Mouse (Mus musculus) midbrain, embryonic 11.5 days (tissue): ENCODE data around the gene Serinc4. TPM values are rescaled to one million over a fixed set of nuclear protein-coding genes. Genes with fewer than 3 reads are reported as not detected.
"Not testable (repeated sequence)": the region's sequence is repeated elsewhere in the genome, so short reads cannot be mapped to it uniquely, and the experiment has no call there.

Experiments used
- ATAC-seq: fragments of 200-750 bp; cut with Nextera tagmentation; 2 replicates; pipeline ENCODE4 v1.8.0; 2017; ENCODE audit warnings: moderate TSS enrichment, moderate library complexity; ENCODE audit not compliant: low FRiP score
- DNase-seq: peaks from one replicate; pipeline ENCODE4 v3.0.0; 2015; ENCODE audit warnings: low spot score; ENCODE audit errors: missing footprints
- H3K27ac ChIP-seq: fragments of 300-500 bp; sonication (generic); 2 replicates; pipeline ENCODE4 v1.5.1; 2014; ENCODE audit warnings: low read depth, low read length
- H3K27me3 ChIP-seq: fragments of 300-500 bp; sonication (generic); 2 replicates; pipeline ENCODE4 v1.6.1; 2014; ENCODE audit warnings: mild to moderate bottlenecking, low read length, moderate library complexity, mixed read lengths; ENCODE audit not compliant: control insufficient read depth, insufficient read depth
- H3K36me3 ChIP-seq: fragments of 300-500 bp; sonication (generic); 2 replicates; pipeline ENCODE4 v1.6.1; 2014; ENCODE audit warnings: mild to moderate bottlenecking, low read length, moderate library complexity, mixed read lengths; ENCODE audit not compliant: control insufficient read depth, insufficient read depth
- H3K4me1 ChIP-seq: fragments of 300-500 bp; sonication (generic); 2 replicates; pipeline ENCODE4 v1.6.1; 2014; ENCODE audit warnings: low read length; ENCODE audit not compliant: control insufficient read depth, insufficient read depth
- H3K4me2 ChIP-seq: fragments of 300-500 bp; sonication (generic); 2 replicates; pipeline ENCODE4 v1.6.1; 2014; ENCODE audit warnings: mild to moderate bottlenecking, moderate library complexity
- H3K4me3 ChIP-seq: fragments of 300-500 bp; sonication (generic); 2 replicates; pipeline ENCODE4 v1.5.1; 2014; ENCODE audit warnings: low read depth, low read length
- H3K9ac ChIP-seq: fragments of 300-500 bp; sonication (generic); 2 replicates; pipeline ENCODE4 v1.6.1; 2014; ENCODE audit warnings: low read length
- H3K9me3 ChIP-seq: fragments of 300-500 bp; sonication (generic); 2 replicates; pipeline ENCODE4 v1.6.1; 2016; ENCODE audit warnings: low read length; ENCODE audit not compliant: control insufficient read depth
- WGBS: fragments of 180-500 bp; shearing (Covaris S2); extraction: QIAGEN DNeasy Blood & Tissue Kit; methylation state at CpG from one replicate; pipeline ENCODE4 v1.1.7; 2014; 5-methylcytosine and 5-hydroxymethylcytosine counted together
- polyA plus RNA-seq: library from polyadenylated mRNA; unstranded; fragments of >200 nt; fragmentation: Nextera tagmentation; extraction: Ambion mirVana; gene quantifications from 2 replicates; pipeline ENCODE4 v1.2.1, GENCODE M21; 2014

Serinc4 gene
- polyA plus RNA-seq, 1 experiment from 2014 or later = 0.48 TPM

GRCm38 (mm10) chr2:121473301-121474179 is 17.0 kb upstream of the Serinc4 start, which contains the start of gene Mfap1b:
Gene Mfap1b (minus strand): TSS chr2:121474067.
- H3K27me3 ChIP-seq, H3K4me1 ChIP-seq, H3K9me3 ChIP-seq, H3K27ac ChIP-seq, H3K36me3 ChIP-seq: not testable (repeated sequence)
- Histone ChIP-seq H3K9ac (peak within 1 kb of the TSS; percentile 56), H3K4me3 (peak within 1 kb of the TSS; percentile 57), H3K4me2 (peak within 1 kb of the TSS; percentile 64)
- 6% methylated on average over 38 of the region's 41 CpGs for WGBS
- ATAC-seq (peak; percentile 93), DNase-seq (peak; percentile 97)

- H3K4me2 ChIP-seq, H3K36me3 ChIP-seq, H3K27me3 ChIP-seq, H3K9me3 ChIP-seq, H3K4me3 ChIP-seq, H3K27ac ChIP-seq, H3K4me1 ChIP-seq, DNase-seq, H3K9ac ChIP-seq, ATAC-seq: not testable (repeated sequence)
- 100% methylated on average over 3 of the region's 3 CpGs for WGBS
Observed at GRCm38 (mm10) chr2:121472783-121473182, 16.2 kb upstream of the Serinc4 start.

- not testable (repeated sequence) for H3K27ac ChIP-seq, H3K36me3 ChIP-seq, H3K4me2 ChIP-seq, DNase-seq, H3K9me3 ChIP-seq, H3K4me1 ChIP-seq, H3K9ac ChIP-seq, H3K27me3 ChIP-seq, ATAC-seq, H3K4me3 ChIP-seq
- WGBS = 67% methylated on average over 1 of the region's 6 CpGs
Observed at GRCm38 (mm10) chr2:121468982-121469381, 12.4 kb upstream of the Serinc4 start.

- no peaks in the 10 kb centered on the region for H3K9me3 ChIP-seq
- WGBS = 69% methylated on average over 2 of the region's 2 CpGs
Observed at GRCm38 (mm10) chr2:121460071-121460470, 3.5 kb upstream of the Serinc4 start.

GRCm38 (mm10) chr2:121455534-121455933 is 1.0 kb downstream of the Serinc4 start:
- Histone ChIP-seq H3K9me3 (no peaks in the 10 kb centered on the region), H3K36me3 (0 out of 2 replicates have a peak, but pooled peaks cover 5% of the 10 kb centered on the region)
- no peak for ATAC-seq

More at GRCm38 (mm10) chr2:121460071-121460470, 3.5 kb upstream of the Serinc4 start:
- no peak overlapping the region for H3K4me3 ChIP-seq
- DNase-seq (no peak), ATAC-seq (no peak)
- no peaks in the 10 kb centered on the region for H3K27me3 ChIP-seq
- H3K27ac ChIP-seq = no peak overlapping the region
- H3K4me1 ChIP-seq = peaks cover 12% of the 10 kb centered on the region; the same call in 1 of the 2 replicates
- no peak overlapping the region for H3K9ac ChIP-seq
- no peaks in the 10 kb centered on the region for H3K36me3 ChIP-seq
- H3K4me2 ChIP-seq = no peak overlapping the region

GRCm38 (mm10) chr2:121453917-121454316 is 2.7 kb downstream of the Serinc4 start:
- Histone ChIP-seq H3K4me3 (no peak overlapping the region), H3K4me2 (no peak overlapping the region), H3K36me3 (0 out of 2 replicates have a peak, but pooled peaks cover 5% of the 10 kb centered on the region), H3K27me3 (no peaks in the 10 kb centered on the region), H3K9ac (no peak overlapping the region), H3K9me3 (no peaks in the 10 kb centered on the region), H3K4me1 (peaks cover 20% of the 10 kb centered on the region), H3K27ac (no peak overlapping the region)
- ATAC-seq (no peak), DNase-seq (no peak)
- 90% methylated on average over 6 of the region's 6 CpGs for WGBS

More at GRCm38 (mm10) chr2:121455534-121455933, 1.0 kb downstream of the Serinc4 start:
- Histone ChIP-seq H3K4me3 (no peak overlapping the region), H3K4me2 (no peak overlapping the region), H3K9ac (no peak overlapping the region), H3K27me3 (no peaks in the 10 kb centered on the region), H3K27ac (no peak overlapping the region), H3K4me1 (peaks cover 15% of the 10 kb centered on the region)
- WGBS = 77% methylated on average over 5 of the region's 5 CpGs
- no peak for DNase-seq

GRCm38 (mm10) chr2:121452990-121453389 is 3.6 kb downstream of the Serinc4 start, which contains the start of gene Hypk:
Gene Hypk (plus strand): TSS chr2:121453290.
- H3K36me3 ChIP-seq = 0 out of 2 replicates have a peak, but pooled peaks cover 5% of the 10 kb centered on the region
- no peak within 1 kb of the TSS for H3K9ac ChIP-seq
- ATAC-seq (no peak), DNase-seq (no peak)
- H3K27me3 ChIP-seq = no peaks in the 10 kb centered on the region
- WGBS = 90% methylated on average over 4 of the region's 4 CpGs
- H3K4me2 ChIP-seq = no peak within 1 kb of the TSS
- H3K4me1 ChIP-seq = peaks cover 21% of the 10 kb centered on the region
- no peak within 1 kb of the TSS for H3K27ac ChIP-seq
- no peak within 1 kb of the TSS for H3K4me3 ChIP-seq
- H3K9me3 ChIP-seq = no peaks in the 10 kb centered on the region

- no peak for DNase-seq
- no peak for ATAC-seq
- Histone ChIP-seq H3K36me3 (0 out of 2 replicates have a peak, but pooled peaks cover 5% of the 10 kb centered on the region), H3K27me3 (no peaks in the 10 kb centered on the region), H3K4me3 (no peak overlapping the region), H3K4me2 (no peak overlapping the region), H3K9ac (no peak overlapping the region), H3K4me1 (peaks cover 17% of the 10 kb centered on the region), H3K9me3 (no peaks in the 10 kb centered on the region), H3K27ac (no peak overlapping the region)
- 80% methylated on average over 4 of the region's 4 CpGs for WGBS
Observed at GRCm38 (mm10) chr2:121452361-121452760, 4.2 kb downstream of the Serinc4 start.

- Histone ChIP-seq H3K27ac (no peak overlapping the region), H3K4me1 (peaks cover 11% of the 10 kb centered on the region), H3K4me3 (peak overlapping the region; percentile 98), H3K4me2 (peak overlapping the region; percentile 95), H3K36me3 (0 out of 2 replicates have a peak, but pooled peaks cover 5% of the 10 kb centered on the region), H3K9me3 (no peaks in the 10 kb centered on the region), H3K9ac (peak overlapping the region; percentile 97), H3K27me3 (no peaks in the 10 kb centered on the region)
- DNase-seq (peak; percentile 89), ATAC-seq (no peak)
- WGBS = 4% methylated on average over 7 of the region's 7 CpGs
Observed at GRCm38 (mm10) chr2:121450093-121450492, 6.5 kb downstream of the Serinc4 start.
